Mouse (Mus musculus) ES-Bruce4 (cell line): ENCODE data around the gene Cd7. TPM values are rescaled to one million over a fixed set of nuclear protein-coding genes. Genes with fewer than 3 reads are reported as not detected.

Source experiments
- H3K27ac ChIP-seq: 2 replicates; pipeline ENCODE4 v1.5.1; 2012; ENCODE audit warnings: low read length, inconsistent platforms; ENCODE audit not compliant: insufficient read depth
- H3K27me3 ChIP-seq: 2 replicates; pipeline ENCODE4 v1.6.1; 2012; ENCODE audit warnings: mild to moderate bottlenecking, low read length, inconsistent platforms; ENCODE audit not compliant: control insufficient read depth, poor library complexity, insufficient read depth, severe bottlenecking
- H3K36me3 ChIP-seq: 2 replicates; pipeline ENCODE4 v1.6.1; 2012; ENCODE audit warnings: inconsistent platforms, mild to moderate bottlenecking, low read length, moderate library complexity; ENCODE audit not compliant: control insufficient read depth, poor library complexity, insufficient read depth, severe bottlenecking
- H3K4me1 ChIP-seq: one replicate; pipeline ENCODE4 v1.8.1; 2011; ENCODE audit warnings: low read length; ENCODE audit not compliant: control insufficient read depth, insufficient read depth
- H3K4me3 ChIP-seq: 2 replicates; pipeline ENCODE4 v1.5.1; 2011; ENCODE audit warnings: low read depth, mild to moderate bottlenecking, low read length
- H3K9ac ChIP-seq: 2 replicates; pipeline ENCODE4 v1.6.1; 2012; ENCODE audit warnings: low read depth, mild to moderate bottlenecking, inconsistent platforms; ENCODE audit not compliant: poor library complexity, severe bottlenecking
- H3K9me3 ChIP-seq: replicated peaks from 2 replicates; pipeline ENCODE4 v1.6.1; 2012; ENCODE audit warnings: mild to moderate bottlenecking, low read length, inconsistent platforms; ENCODE audit not compliant: control insufficient read depth, poor library complexity, insufficient read depth, severe bottlenecking
- CTCF ChIP-seq: IDR thresholded peaks from one replicate; pipeline ENCODE4 v1.8.1; 2011; ENCODE audit warnings: low read depth, low read length
- EP300 ChIP-seq: IDR thresholded peaks from 2 replicates; pipeline ENCODE4 v1.6.1; 2011; ENCODE audit warnings: low read depth, low read length; ENCODE audit not compliant: insufficient read depth
- POLR2A ChIP-seq: IDR thresholded peaks from one replicate; pipeline ENCODE4 v1.8.1; 2011; ENCODE audit warnings: low read length; ENCODE audit not compliant: insufficient read depth
- polyA plus RNA-seq: library from polyadenylated mRNA; stranded (reverse); fragments of >200 nt; gene quantifications from 2 replicates; pipeline ENCODE4 v1.2.4, GENCODE M21; 2011; ENCODE audit warnings: low read depth; ENCODE audit not compliant: missing spikeins, insufficient read depth, insufficient read length

Gene Cd7
- polyA plus RNA-seq, 1 experiment = not detected

DNA sequence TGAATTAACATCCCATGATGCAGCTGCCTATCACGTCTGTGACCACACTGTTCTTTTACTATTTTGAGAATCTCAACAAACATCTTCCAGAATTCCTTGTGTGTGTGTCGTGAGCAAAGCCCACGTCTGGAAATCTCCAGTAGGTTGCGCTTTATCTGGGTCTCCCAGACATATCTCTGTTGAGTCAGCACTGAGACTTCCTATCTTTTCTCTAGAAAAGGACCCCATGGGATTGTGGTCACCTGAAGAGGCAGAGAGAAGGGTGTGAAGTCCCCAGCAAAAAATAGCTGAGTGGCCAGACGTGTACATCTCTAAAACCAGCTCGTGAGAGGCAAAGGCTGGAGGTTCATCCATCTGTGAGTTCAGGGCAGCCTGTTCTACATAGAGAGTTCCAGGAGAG, 15.1 kb downstream of the Cd7 start:
- TF ChIP-seq POLR2A (no peak), EP300 (no peak), CTCF (no peak)
- Histone ChIP-seq H3K4me1 (no peaks in the 10 kb centered on the region), H3K27ac (no peak overlapping the region), H3K9ac (no peak overlapping the region), H3K4me3 (no peak overlapping the region), H3K27me3 (no peaks in the 10 kb centered on the region), H3K9me3 (no peaks in the 10 kb centered on the region), H3K36me3 (no peaks in the 10 kb centered on the region)

DNA sequence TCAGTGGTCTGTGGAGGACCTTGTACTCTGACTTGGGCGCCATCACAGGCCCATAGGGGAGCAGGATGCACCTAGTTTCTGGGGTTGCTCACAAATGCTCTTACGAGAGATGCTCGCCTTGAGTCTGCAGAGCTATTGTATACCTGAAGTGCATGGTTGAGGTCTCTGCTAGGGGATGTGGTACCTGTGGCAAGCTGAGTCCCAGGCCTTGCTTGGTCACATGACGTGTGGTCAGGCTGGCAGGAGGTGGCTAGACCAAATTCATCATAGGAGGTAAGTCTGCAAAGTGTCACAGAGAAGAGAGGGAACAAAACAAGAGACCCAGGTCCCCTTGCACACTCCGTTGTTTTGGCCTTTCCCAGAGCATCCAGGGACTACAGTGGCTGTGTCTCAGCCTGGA, 19.7 kb downstream of the Cd7 start:
- Histone ChIP-seq H3K9me3 (no peaks in the 10 kb centered on the region), H3K9ac (no peak overlapping the region), H3K4me3 (no peak overlapping the region), H3K27me3 (no peaks in the 10 kb centered on the region), H3K4me1 (no peaks in the 10 kb centered on the region), H3K36me3 (no peaks in the 10 kb centered on the region), H3K27ac (no peak overlapping the region)
- no peak for TF ChIP-seq EP300
- no peak for TF ChIP-seq POLR2A
- no peak for TF ChIP-seq CTCF

DNA sequence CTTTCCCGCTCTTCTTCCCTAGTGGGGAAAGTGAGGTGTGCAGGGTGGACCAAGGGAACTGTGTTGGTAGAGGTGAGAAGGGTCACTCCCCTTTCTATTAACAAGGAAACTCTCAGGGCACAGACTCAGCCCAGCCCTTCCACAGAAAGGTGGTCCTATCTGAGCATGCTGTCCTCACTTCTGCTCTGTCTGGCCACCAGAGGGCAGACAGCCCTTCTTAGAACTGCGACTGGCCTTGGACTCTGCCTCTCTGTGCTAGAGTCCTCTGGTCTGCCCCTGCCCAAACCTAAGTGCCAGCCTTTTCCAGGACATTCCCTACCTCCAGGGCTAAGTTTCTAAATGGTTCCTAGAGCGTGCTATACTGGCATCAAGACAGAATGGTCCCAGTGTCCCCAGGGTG, 21.5 kb downstream of the Cd7 start:
- Histone ChIP-seq H3K4me3 (no peak overlapping the region), H3K4me1 (no peaks in the 10 kb centered on the region), H3K9me3 (no peaks in the 10 kb centered on the region), H3K9ac (no peak overlapping the region), H3K27me3 (no peaks in the 10 kb centered on the region), H3K36me3 (no peaks in the 10 kb centered on the region), H3K27ac (no peak overlapping the region)
- TF ChIP-seq EP300 (no peak), CTCF (peak; percentile 93)

DNA sequence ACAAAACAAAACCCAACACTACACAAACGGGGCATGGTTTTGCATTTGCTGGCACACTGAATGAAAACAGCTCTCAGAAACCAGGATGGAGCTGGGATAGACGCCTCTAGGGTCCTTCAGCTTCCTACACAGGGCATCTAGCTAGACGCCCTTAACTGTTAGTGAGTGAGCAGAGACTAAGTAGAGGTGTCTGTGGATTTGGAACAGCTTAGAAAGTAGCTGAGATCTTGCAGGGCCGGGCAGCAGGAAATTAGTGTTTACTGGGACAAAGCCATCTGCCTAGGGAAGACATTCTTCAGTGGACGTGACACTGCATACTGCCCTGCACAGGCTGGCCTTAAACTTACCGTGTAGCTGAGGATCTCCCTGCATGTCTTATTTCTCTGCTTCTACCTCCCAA, 23.7 kb downstream of the Cd7 start:
- no peak overlapping the region for H3K27ac ChIP-seq
- H3K36me3 ChIP-seq = no peaks in the 10 kb centered on the region
- no peaks in the 10 kb centered on the region for H3K9me3 ChIP-seq
- H3K4me1 ChIP-seq = no peaks in the 10 kb centered on the region
- TF ChIP-seq EP300 = no peak
- TF ChIP-seq CTCF = no peak
- TF ChIP-seq POLR2A = no peak
- no peak overlapping the region for H3K9ac ChIP-seq
- H3K4me3 ChIP-seq = no peak overlapping the region
- no peaks in the 10 kb centered on the region for H3K27me3 ChIP-seq

DNA sequence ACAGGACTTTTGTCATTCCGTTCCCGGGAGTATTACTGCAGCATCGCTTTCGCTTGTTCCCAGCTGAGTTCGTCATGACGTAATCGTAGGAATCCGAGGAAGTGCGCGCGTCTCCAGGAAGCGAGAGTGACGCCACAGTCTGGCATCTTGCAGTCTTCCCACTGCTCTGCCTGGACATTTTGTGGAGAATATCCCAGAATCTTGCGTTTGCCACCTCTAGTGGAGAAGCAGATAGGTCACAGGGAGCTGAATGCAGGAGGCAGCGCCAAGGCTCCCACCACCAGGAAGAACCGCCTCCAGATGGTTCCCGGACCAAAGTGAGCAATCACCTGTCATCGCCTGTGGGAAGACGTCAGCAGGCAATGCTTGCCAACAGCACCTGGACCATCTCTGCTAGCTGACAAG, 24.3 kb downstream of the Cd7 start:
- Histone ChIP-seq H3K4me3 (no peak overlapping the region), H3K9me3 (no peaks in the 10 kb centered on the region), H3K27me3 (no peaks in the 10 kb centered on the region), H3K27ac (no peak overlapping the region), H3K36me3 (no peaks in the 10 kb centered on the region), H3K9ac (no peak overlapping the region), H3K4me1 (no peaks in the 10 kb centered on the region)
- no peak for TF ChIP-seq CTCF
- TF ChIP-seq EP300 = no peak
- TF ChIP-seq POLR2A = no peak

DNA sequence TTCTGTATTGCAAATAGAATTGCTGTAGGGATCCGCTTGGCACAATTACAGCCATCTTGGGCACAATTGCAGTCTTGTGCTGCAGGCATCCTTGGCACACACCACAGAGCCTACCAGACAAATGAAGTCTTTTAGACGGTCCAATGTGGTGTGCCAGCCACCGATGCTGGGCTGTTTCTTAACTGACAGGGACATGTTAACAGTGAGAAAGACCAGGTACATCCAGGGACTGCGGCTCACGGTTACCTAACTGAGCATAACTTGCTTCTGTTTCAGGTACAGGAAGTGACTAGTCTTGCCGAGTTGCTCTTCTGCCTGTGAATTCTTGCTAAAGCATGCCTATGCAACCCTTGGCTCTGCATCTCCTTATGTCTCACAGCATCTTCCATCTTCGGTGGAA, 25.6 kb downstream of the Cd7 start:
- TF ChIP-seq POLR2A = no peak
- H3K27ac ChIP-seq = no peak overlapping the region
- H3K36me3 ChIP-seq = no peaks in the 10 kb centered on the region
- no peaks in the 10 kb centered on the region for H3K4me1 ChIP-seq
- H3K9me3 ChIP-seq = no peaks in the 10 kb centered on the region
- no peak overlapping the region for H3K4me3 ChIP-seq
- no peak overlapping the region for H3K9ac ChIP-seq
- no peaks in the 10 kb centered on the region for H3K27me3 ChIP-seq
